Mouse (Mus musculus): Measurements from ENCODE around the gene Cisd1.

DNA sequence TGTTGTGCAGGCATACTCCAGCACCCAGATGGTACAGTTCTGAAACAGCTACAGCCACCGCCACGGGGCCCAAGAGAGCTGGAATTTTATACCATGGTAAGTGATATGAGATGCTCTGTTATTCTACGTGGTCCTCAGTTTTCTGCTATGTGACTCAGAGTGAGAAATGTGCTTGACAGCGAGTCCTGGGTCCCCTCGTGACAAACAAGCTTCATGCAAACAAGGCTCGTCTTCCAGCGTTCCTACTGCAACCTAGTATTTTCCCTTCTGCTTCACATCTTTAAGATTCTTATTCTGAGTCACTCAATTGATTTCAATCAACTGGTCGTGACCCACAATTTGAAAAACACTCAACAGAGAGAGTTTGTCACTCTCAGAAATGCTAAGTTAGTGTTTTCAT lies 18.7 kb upstream of the Cisd1 start:
- TF ChIP-seq MAX (IDR thresholded peaks at IDR 0.05; ENCODE audit: low read length) (0 out of 2 replicates have a peak, but pooled peaks have one; percentile 20), CTCF (conservative IDR thresholded peaks at IDR 0.05 in 1 of 2, IDR thresholded peaks at IDR 0.05 in 1 of 2; ENCODE audit: low read depth in 2 of 2, low read length in 2 of 2) (no peak), CHD2 (IDR thresholded peaks at IDR 0.05; ENCODE audit: low read length) (no peak)

Data from CH12.LX (cell line).